Mouse (Mus musculus) lung, embryonic 14.5 days (tissue): ENCODE results near the gene Taf5l. TPM values are rescaled to one million over a fixed set of nuclear protein-coding genes. Genes with fewer than 3 reads are reported as not detected.
A peak's percentile ranks its signal among the peaks of the same experiment; 100 is the strongest.

Source experiments
- ATAC-seq: fragments of 200-750 bp; cut with Nextera tagmentation; 2 replicates; pipeline ENCODE4 v1.8.0; 2017; ENCODE audit warnings: mild to moderate bottlenecking, moderate TSS enrichment, moderate library complexity; ENCODE audit not compliant: insufficient read depth
- DNase-seq: peaks from one replicate; pipeline ENCODE4 v3.0.0-alpha.2; 2015
- H3K27ac ChIP-seq: fragments of 300-500 bp; sonication (generic); 2 replicates; pipeline ENCODE4 v1.5.1; 2014; ENCODE audit warnings: low read depth, mild to moderate bottlenecking, moderate library complexity
- H3K27me3 ChIP-seq: fragments of 300-500 bp; sonication (generic); 2 replicates; pipeline ENCODE4 v1.6.1; 2014; ENCODE audit warnings: low read length, control low read depth; ENCODE audit not compliant: insufficient read depth
- H3K36me3 ChIP-seq: fragments of 300-500 bp; sonication (generic); 2 replicates; pipeline ENCODE4 v1.6.1; 2014; ENCODE audit warnings: control low read depth; ENCODE audit not compliant: insufficient read depth
- H3K4me1 ChIP-seq: fragments of 300-500 bp; sonication (generic); 2 replicates; pipeline ENCODE4 v1.6.1; 2014; ENCODE audit warnings: antibody characterized with exemption, control low read depth; ENCODE audit not compliant: insufficient read depth
- H3K4me2 ChIP-seq: fragments of 300-500 bp; sonication (generic); 2 replicates; pipeline ENCODE4 v1.6.1; 2014; ENCODE audit warnings: mild to moderate bottlenecking
- H3K4me3 ChIP-seq: fragments of 300-500 bp; sonication (generic); 2 replicates; pipeline ENCODE4 v1.5.1; 2014; ENCODE audit warnings: low read depth, low read length
- H3K9ac ChIP-seq: fragments of 300-500 bp; sonication (generic); 2 replicates; pipeline ENCODE4 v1.6.1; 2014
- H3K9me3 ChIP-seq: fragments of 300-500 bp; sonication (generic); 2 replicates; pipeline ENCODE4 v1.6.1; 2016; ENCODE audit warnings: low read depth, low read length, control low read depth
- CTCF ChIP-seq: IDR thresholded peaks from 2 replicates; pipeline ENCODE4 v1.5.1; 2016; ENCODE audit warnings: antibody characterized with exemption, low read depth
- WGBS: fragments of 180-500 bp; shearing (Covaris S2); extraction: QIAGEN DNeasy Blood & Tissue Kit; methylation state at CpG from one replicate; pipeline ENCODE4 v1.1.7; 2014; 5-methylcytosine and 5-hydroxymethylcytosine counted together
- microRNA counts: library from miRNA; unstranded; fragments of <30 nt; microRNA quantifications from one replicate; lab custom pipeline; 2016
- microRNA-seq: library from miRNA; unstranded; fragments of <30 nt; microRNA quantifications from one replicate; pipeline ENCODE4, GENCODE M21; 2016; ENCODE audit warnings: borderline number of aligned reads
- polyA plus RNA-seq: library from polyadenylated mRNA; unstranded; fragments of >200 nt; fragmentation: Nextera tagmentation; extraction: Ambion mirVana; gene quantifications from 2 replicates; pipeline ENCODE4 v1.2.1, GENCODE M21; 2014

Gene Taf5l
- polyA plus RNA-seq, 1 experiment from 2014 or later, result 51.6 TPM

- DNase-seq (peak; percentile 100), ATAC-seq (peak; percentile 86)
- WGBS, result under 1% methylated on average over 77 of the region's 77 CpGs
Measured at GRCm38 (mm10) chr8:123948942-123949685, 72.1 kb downstream of the Taf5l start, which contains the start of gene Nup133. Gene Nup133 (minus strand): TSS chr8:123949265.

More at GRCm38 (mm10) chr8:123948942-123949685, 72.1 kb downstream of the Taf5l start, which contains the start of gene Nup133:
- H3K4me3 ChIP-seq, result peak within 1 kb of the TSS; percentile 96
- peak within 1 kb of the TSS; percentile 98 for H3K4me2 ChIP-seq
- H3K4me1 ChIP-seq, result peaks cover 6% of the 10 kb centered on the region; the same call in 1 of the 2 replicates
- TF ChIP-seq CTCF, result peak; percentile 26; the same call in 1 of the 2 replicates
- H3K36me3 ChIP-seq, result peaks cover 36% of the 10 kb centered on the region
- no peaks in the 10 kb centered on the region for H3K27me3 ChIP-seq
- H3K27ac ChIP-seq, result peak within 1 kb of the TSS; percentile 86
- peak within 1 kb of the TSS; percentile 91 for H3K9ac ChIP-seq
- no peaks in the 10 kb centered on the region for H3K9me3 ChIP-seq

MicroRNAs within 50 kb of the gene (microRNA counts, 519-probe panel; counts per million panel counts)
- 2,239 counts per million, percentile 33 among the panel's probes with 10 or more counts for microRNA mmu-miR-1967 (lab: Ali Mortazavi, UCI)

Small RNA genes within 50 kb of the gene (microRNA-seq; reads per million reads assigned to microRNA genes)
- gene Mir1967, result not detected

Other genes with a start within 250 kb of the Taf5l start
- 30.1 and 32.1 TPM in 2 replicates for gene Rab4a, start 215.4 kb downstream of the Taf5l start, polyA plus RNA-seq
- 5.6 and 7.1 TPM in 2 replicates for gene Ccsap, start 161.2 kb downstream of the Taf5l start, polyA plus RNA-seq
- gene Acta1, start 126.6 kb downstream of the Taf5l start, polyA plus RNA-seq, result 0.99 and 2.5 TPM in 2 replicates
- 47.8 and 54.4 TPM in 2 replicates for gene Nup133, start 72.1 kb downstream of the Taf5l start, polyA plus RNA-seq
- 17.8 and 18.9 TPM in 2 replicates for gene Abcb10, start 38.3 kb downstream of the Taf5l start, polyA plus RNA-seq
- 9.0 and 9.2 TPM in 2 replicates for gene Urb2, start 111 bp upstream of the Taf5l start, polyA plus RNA-seq
- gene Galnt2, start 210.0 kb upstream of the Taf5l start, polyA plus RNA-seq, result 66.8 and 67.2 TPM in 2 replicates